Mouse (Mus musculus): ENCODE results near the gene Pla2g4b.

DNA sequence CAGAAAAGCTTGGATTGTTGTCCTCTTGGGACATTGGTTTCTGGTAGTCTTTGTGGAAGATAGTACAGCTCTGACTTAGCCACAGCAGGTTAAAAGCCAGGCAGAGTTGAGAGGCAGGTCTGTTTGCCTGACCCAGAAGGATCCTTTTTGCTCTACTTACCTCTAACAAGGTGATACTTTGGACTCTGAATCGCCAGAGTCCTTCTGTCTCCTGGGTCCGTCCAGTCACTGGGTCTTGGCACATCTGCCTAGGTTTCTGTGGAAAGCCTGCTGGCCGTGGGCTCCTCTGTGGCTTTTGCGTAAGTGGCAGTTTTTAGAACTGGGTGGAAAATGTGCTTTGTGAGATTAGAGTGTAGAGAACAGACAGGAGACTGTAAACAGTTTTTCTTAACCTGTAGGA is 44.3 kb upstream of the Pla2g4b start:
- no peak for TF ChIP-seq EP300 (IDR thresholded peaks at IDR 0.05; ENCODE audit: low read depth)
- TF ChIP-seq CTCF (IDR thresholded peaks at IDR 0.05; ENCODE audit: low read depth), result no peak

Data from liver, embryonic 14.5 days (tissue).